Mouse (Mus musculus) adrenal gland, postnatal 14 days (tissue): Measurements from ENCODE around the gene Nlrp4a. TPM values are rescaled to one million over a fixed set of nuclear protein-coding genes. Genes with fewer than 3 reads are reported as not detected.
"Not testable (repeated sequence)": the region's sequence is repeated elsewhere in the genome, so short reads cannot be mapped to it uniquely, and the experiment has no call there.

Source experiments
- DNase-seq: peaks from one replicate; pipeline ENCODE4 v3.0.0; 2021; ENCODE audit warnings: mixed read lengths
- long read RNA-seq, 2 experiments: library from polyadenylated mRNA; stranded (forward); transcript quantifications; one replicate each; pipeline ENCODE4 v2.0.0; 2021
- total RNA-seq: library from RNA; stranded (reverse); gene quantifications from 2 replicates; pipeline ENCODE4 v1.2.3, GENCODE M21; 2021

Nlrp4a gene
- not detected in 2 replicates for total RNA-seq
- long read RNA-seq, experiment 1, result 0 reads
- long read RNA-seq, experiment 2, result 0 reads

DNA sequence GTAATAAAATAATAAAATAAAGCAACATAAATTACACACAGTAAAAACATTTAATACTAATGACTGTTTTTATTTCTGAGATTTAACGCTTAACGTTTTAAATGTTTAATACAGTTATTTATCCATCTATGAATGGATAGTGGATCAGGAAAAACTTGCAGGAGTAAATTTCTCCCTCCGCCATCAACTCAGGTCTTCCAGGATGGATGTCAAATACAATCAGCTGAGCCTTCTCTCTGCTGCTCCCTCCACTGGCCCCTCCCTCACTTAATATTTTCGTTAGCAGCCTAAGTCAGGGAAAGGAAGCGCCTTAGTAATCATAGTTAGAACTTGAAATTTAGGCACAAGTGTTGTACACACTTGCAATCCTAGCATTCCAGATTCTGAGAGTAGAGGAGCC, at the start of gene Nlrp4a:
Nlrp4a (plus strand) TSS at position 301 of the 400 bp plus-strand sequence.
- DNase-seq, result no peak

DNA sequence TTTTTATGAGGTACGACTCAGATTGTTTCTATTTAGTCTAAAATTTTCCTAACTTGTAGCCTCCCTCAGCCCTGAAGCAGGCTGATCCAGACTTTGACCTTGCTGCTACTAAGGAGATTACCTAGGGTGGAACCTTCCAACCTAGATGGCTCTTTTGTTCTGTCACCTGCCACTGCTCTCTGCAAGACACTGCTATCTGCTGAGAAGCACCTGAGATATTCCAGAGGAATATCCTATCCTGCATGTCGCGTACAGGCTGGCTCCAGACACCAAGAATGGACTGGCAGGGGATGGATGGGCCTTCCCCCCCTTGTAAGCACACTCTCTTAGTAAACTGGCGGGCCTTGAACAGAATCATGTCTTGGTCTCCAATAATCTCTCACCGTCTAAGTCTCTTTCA, 48.2 kb upstream of the Nlrp4a start:
- not testable (repeated sequence) for DNase-seq

DNA sequence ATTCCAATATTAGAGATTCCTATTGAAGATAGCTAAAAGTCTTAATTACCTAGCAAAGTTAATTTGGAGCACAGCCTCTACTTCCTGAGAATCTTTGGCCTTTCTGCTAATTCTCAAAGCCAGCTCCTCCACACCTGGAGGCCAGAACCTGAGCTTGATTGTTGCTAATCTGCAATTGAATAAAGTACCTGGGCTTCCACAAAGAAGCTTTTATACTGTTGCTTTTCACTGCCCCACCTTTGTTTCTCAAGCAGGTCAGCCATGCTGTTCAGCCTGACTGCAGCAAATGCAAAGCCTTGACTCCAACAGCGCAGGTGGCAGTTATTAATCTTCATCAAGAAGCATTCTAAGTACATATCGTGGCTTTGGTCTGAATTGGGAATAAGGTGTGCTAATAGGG, 43.8 kb upstream of the Nlrp4a start:
- DNase-seq, result not testable (repeated sequence)

DNA sequence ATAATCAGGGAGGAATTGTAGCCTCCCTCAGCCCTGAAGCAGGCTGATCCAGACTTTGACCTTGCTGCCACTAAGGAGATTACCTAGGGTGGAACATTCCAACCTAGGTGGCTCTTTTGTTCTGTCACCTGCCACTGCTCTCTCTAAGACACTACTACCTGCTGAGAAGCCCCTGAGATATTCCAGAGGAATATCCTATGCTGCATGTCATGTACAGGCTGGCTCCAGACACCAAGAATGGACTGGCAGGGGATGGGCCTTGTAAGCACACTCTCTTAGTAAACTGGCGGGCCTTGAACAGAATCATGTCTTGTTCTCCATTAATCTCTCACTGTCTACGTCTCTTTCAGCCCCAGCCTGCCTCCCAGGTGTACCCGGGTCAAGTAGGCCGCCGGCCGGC, 43.1 kb upstream of the Nlrp4a start:
- not testable (repeated sequence) for DNase-seq

DNA sequence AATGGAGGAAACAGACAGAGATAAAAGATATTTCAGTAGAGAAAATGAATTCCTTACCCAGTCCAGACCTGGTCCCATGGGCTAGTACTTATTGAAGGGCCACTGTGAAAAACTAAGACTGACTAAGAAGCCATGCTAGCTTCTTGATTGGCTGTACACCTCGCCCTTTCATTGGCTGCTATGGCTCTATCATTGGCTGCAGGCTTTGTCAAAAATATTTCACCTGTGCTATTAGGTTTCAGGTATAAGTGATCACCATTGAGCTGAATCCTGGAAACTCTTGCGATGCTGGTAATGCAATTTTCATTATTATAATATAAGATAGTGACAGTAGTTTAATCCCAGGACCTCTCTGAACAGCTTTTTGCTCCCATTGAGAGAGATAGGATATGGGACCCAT, 31.3 kb upstream of the Nlrp4a start, which contains the start of gene Nlrp9c:
Nlrp9c (minus strand) TSS at position 101 of the 400 bp plus-strand sequence.
- DNase-seq, result not testable (repeated sequence)

DNA sequence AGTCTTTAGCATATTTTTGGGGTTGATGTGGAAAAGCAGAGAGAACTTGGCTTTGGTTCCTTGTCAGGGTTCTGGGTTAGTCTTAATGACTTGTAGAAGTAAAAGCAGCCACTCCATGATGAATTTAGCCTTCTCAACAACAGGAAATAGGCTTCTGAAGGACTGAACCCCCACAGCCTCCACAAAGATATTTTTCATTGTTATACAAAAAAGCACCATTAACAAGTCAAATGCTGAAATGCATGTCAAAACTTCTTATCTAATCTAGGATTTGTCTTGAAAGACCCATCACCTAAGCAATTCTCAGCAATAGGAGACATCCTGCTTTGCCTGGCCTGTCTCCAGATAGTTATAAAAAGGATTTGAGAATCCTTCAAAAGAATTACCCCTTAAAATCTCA, 41.8 kb downstream of the Nlrp4a start:
- no peak for DNase-seq

DNA sequence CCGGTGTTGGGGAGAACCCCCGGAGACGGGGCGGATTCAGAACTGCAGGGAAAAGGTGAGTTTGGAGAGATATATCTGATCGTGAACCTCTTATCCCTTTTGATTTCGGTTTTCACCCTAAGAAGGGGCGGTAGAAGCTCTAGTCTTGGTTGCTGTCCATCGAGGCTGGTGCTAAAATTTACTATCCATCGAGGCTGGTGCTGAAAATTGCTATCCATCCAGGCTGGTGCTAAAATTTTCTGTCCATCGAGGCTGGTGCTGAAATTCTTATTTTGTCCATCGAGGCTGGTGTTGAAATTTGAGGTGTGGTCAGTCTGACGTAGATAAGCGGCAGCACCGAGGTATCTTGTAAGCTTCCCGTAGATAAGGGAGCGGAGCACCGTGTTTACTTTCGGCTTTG, 54.6 kb downstream of the Nlrp4a start:
- DNase-seq, result not testable (repeated sequence)

Other genes with a start within 250 kb of the Nlrp4a start
- not detected in 2 replicates for gene Vmn1r184, start 174.8 kb upstream of the Nlrp4a start, total RNA-seq
- gene Cyp2a4, start 127.9 kb upstream of the Nlrp4a start, total RNA-seq, result 7.0 TPM in 1 of 2 replicates, not detected in the other
- not detected in 2 replicates for gene Nlrp9c, start 31.4 kb upstream of the Nlrp4a start, total RNA-seq
- not detected in 2 replicates for gene Nlrp9a, start 99.9 kb downstream of the Nlrp4a start, total RNA-seq
- gene Vmn1r185, start 183.4 kb downstream of the Nlrp4a start, total RNA-seq, result not detected in 2 replicates